Mouse (Mus musculus): Measurements from ENCODE around the gene Micu1.

Micu1 gene

GRCm38 (mm10) chr10:59885174-59886080 is 183.2 kb downstream of the Micu1 start:
- DNase-seq (ENCODE audit: low spot score): no peak

- no peak for DNase-seq (ENCODE audit: low spot score)
Measured at GRCm38 (mm10) chr10:59886081-59886466, 183.8 kb downstream of the Micu1 start.

GRCm38 (mm10) chr10:59887432-59887831 is 185.2 kb downstream of the Micu1 start:
- no peak for DNase-seq (ENCODE audit: low spot score)

- DNase-seq (ENCODE audit: low spot score): no peak
Measured at GRCm38 (mm10) chr10:59889339-59889738, 187.1 kb downstream of the Micu1 start.

- no peak for DNase-seq (ENCODE audit: low spot score)
Measured at GRCm38 (mm10) chr10:59889953-59890751, 187.9 kb downstream of the Micu1 start.

GRCm38 (mm10) chr10:59892977-59893376 is 190.7 kb downstream of the Micu1 start:
- peak; percentile 54 for DNase-seq (ENCODE audit: low spot score)

GRCm38 (mm10) chr10:59894251-59895160 is 192.2 kb downstream of the Micu1 start:
- DNase-seq (ENCODE audit: low spot score): peak; percentile 88

GRCm38 (mm10) chr10:59895460-59896186 is 193.3 kb downstream of the Micu1 start:
- no peak for DNase-seq (ENCODE audit: low spot score)

- DNase-seq (ENCODE audit: low spot score): no peak
Measured at GRCm38 (mm10) chr10:59896211-59896610, 193.9 kb downstream of the Micu1 start.

- no peak for DNase-seq (ENCODE audit: low spot score)
Measured at GRCm38 (mm10) chr10:59896911-59897331, 194.6 kb downstream of the Micu1 start.

- DNase-seq (ENCODE audit: low spot score): no peak
Measured at GRCm38 (mm10) chr10:59897511-59897910, 195.2 kb downstream of the Micu1 start.

GRCm38 (mm10) chr10:59898180-59898778 is 196.0 kb downstream of the Micu1 start:
- DNase-seq (ENCODE audit: low spot score): no peak

GRCm38 (mm10) chr10:59898935-59899334 is 196.7 kb downstream of the Micu1 start:
- no peak for DNase-seq (ENCODE audit: low spot score)

GRCm38 (mm10) chr10:59899341-59900173 is 197.3 kb downstream of the Micu1 start:
- peak; percentile 89 for DNase-seq (ENCODE audit: low spot score)

- no peak for DNase-seq (ENCODE audit: low spot score)
Measured at GRCm38 (mm10) chr10:59900174-59900435, 197.8 kb downstream of the Micu1 start.

- DNase-seq (ENCODE audit: low spot score): no peak
Measured at GRCm38 (mm10) chr10:59900939-59901338, 198.7 kb downstream of the Micu1 start.

- DNase-seq (ENCODE audit: low spot score): no peak
Measured at GRCm38 (mm10) chr10:59901463-59901862, 199.2 kb downstream of the Micu1 start.

GRCm38 (mm10) chr10:59901986-59902605 is 199.8 kb downstream of the Micu1 start:
- DNase-seq (ENCODE audit: low spot score): no peak

- DNase-seq (ENCODE audit: low spot score): no peak
Measured at GRCm38 (mm10) chr10:59902606-59902990, 200.3 kb downstream of the Micu1 start.

- no peak for DNase-seq (ENCODE audit: low spot score)
Measured at GRCm38 (mm10) chr10:59903170-59903569, 200.9 kb downstream of the Micu1 start.
